24 mouse cellular contexts compared by ENCODE assay signal in the genomic region with DNA sequence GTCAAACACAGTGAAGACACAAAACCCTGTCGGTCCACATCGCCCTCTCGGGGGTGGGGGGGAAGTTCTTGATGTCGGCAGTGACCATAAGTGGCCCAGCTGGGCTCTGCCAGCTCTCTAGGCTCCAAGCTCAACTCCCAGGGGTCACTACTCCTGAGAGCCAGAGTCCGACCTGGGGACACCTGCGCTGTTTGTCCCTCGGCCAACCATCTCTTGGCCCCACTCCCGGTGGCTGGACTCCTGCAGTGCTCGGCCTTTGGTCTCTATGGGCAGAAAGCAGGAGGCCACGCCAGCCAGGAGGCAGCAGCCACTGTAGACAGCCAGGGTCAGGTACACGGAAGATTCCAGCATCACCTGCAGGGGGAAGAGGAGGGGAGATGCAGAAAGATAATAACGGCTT. TPM values are rescaled to one million over a fixed set of nuclear protein-coding genes. Genes with fewer than 3 reads are reported as not detected.
A peak's percentile ranks its signal among the peaks of the same experiment; 100 is the strongest.
DNase-seq lines count a peak whose midpoint lies in the region; ATAC-seq lines count a peak whose summit lies in the region.
"Had no signal": no experiment of that assay in that cellular context is flagged by ENCODE, and none has a peak within 500 bp of the region (broad histone marks: within the 10 kb centered on the region; RNA-seq: fewer than 3 reads in every experiment).

No protein-coding gene starts in this region.

- peak; percentile 28 for DNase-seq in adrenal gland, postnatal 10 days
- no peak for DNase-seq in adrenal gland, postnatal 4 days (ENCODE audit: low spot score in 2 of 2)
- DNase-seq in liver, embryonic 11.5 days (ENCODE audit: low spot score) = no peak
- DNase-seq in cerebellum, postnatal 36 days = peak; percentile 73 to 77
- DNase-seq in kidney, postnatal 4 days = peak; percentile 43 to 61
- no peak for DNase-seq in spleen, postnatal 36 days (ENCODE audit: low spot score in 2 of 2)
- DNase-seq in right cerebral cortex, postnatal 25 days = no peak
- DNase-seq: adrenal gland, adult 8-10 months; gastrocnemius, postnatal 36 days; heart, postnatal 36 days; lung, postnatal 10 days; retina, postnatal 1 day; thymus, postnatal 4 days had no signal

- WGBS in liver, embryonic 16.5 days (ENCODE audit: insufficient replicate concordance) = 59% methylated on average over 12 of the region's 12 CpGs
- 78% methylated on average over 12 of the region's 12 CpGs for WGBS in liver, embryonic 11.5 days

- no peak overlapping the region for H3K4me3 ChIP-seq in liver, embryonic 16.5 days (ENCODE audit: low read depth, low read length)
- H3K4me3 ChIP-seq in liver, embryonic 11.5 days (ENCODE audit: low read depth, low read length) = no peak overlapping the region
- H3K4me3 ChIP-seq: forebrain, embryonic 15.5 days; heart, embryonic 13.5 days; midbrain, embryonic 15.5 days had no signal

- peaks cover 2% of the 10 kb centered on the region for H3K4me1 ChIP-seq in liver, embryonic 16.5 days (ENCODE audit: control insufficient read depth, low read depth, low read length)
- no peaks in the 10 kb centered on the region for H3K4me1 ChIP-seq in liver, embryonic 11.5 days (replicated peaks; ENCODE audit: control insufficient read depth, insufficient read depth, low read length)

- peaks cover 6% of the 10 kb centered on the region; the same call in 1 of the 2 replicates for H3K27me3 ChIP-seq in liver, embryonic 16.5 days (ENCODE audit: control insufficient read depth, insufficient read depth, low read depth, low read length)
- no peaks in the 10 kb centered on the region for H3K27me3 ChIP-seq in liver, embryonic 11.5 days (replicated peaks; ENCODE audit: control insufficient read depth, insufficient read depth, low read length)
- H3K27me3 ChIP-seq: forebrain, embryonic 15.5 days; midbrain, embryonic 15.5 days had no signal

- H3K4me2 ChIP-seq in liver, embryonic 16.5 days (ENCODE audit: low read depth, low read length) = no peak overlapping the region
- H3K4me2 ChIP-seq in liver, embryonic 11.5 days = no peak overlapping the region
- H3K4me2 ChIP-seq: forebrain, embryonic 15.5 days; heart, embryonic 13.5 days; midbrain, embryonic 15.5 days had no signal

- no peaks in the 10 kb centered on the region for H3K36me3 ChIP-seq in liver, embryonic 16.5 days (ENCODE audit: control insufficient read depth, insufficient read depth)
- no peaks in the 10 kb centered on the region for H3K36me3 ChIP-seq in liver, embryonic 11.5 days (ENCODE audit: control insufficient read depth, insufficient read depth, low read length)
- H3K36me3 ChIP-seq: heart, embryonic 13.5 days had no signal

- ATAC-seq in liver, embryonic 16.5 days (ENCODE audit: low read depth) = peak; percentile 58
- no peak for ATAC-seq in liver, embryonic 11.5 days (replicated peaks; ENCODE audit: low FRiP score)
- ATAC-seq: forebrain, embryonic 15.5 days; hindbrain, postnatal 0 days; midbrain, embryonic 15.5 days had no signal

- H3K9ac ChIP-seq in liver, embryonic 16.5 days (ENCODE audit: low read depth, low read length) = no peak overlapping the region
- H3K9ac ChIP-seq in liver, embryonic 11.5 days (ENCODE audit: low read depth, low read length) = no peak overlapping the region
- H3K9ac ChIP-seq: forebrain, embryonic 15.5 days; heart, embryonic 13.5 days; liver, embryonic 14.5 days; midbrain, embryonic 15.5 days had no signal

- H3K27ac ChIP-seq in liver, embryonic 16.5 days (ENCODE audit: low read length) = no peak overlapping the region
- H3K27ac ChIP-seq in liver, embryonic 11.5 days (ENCODE audit: low read depth, low read length) = no peak overlapping the region
- H3K27ac ChIP-seq: forebrain, embryonic 15.5 days; heart, embryonic 13.5 days; hindbrain, postnatal 0 days; liver, embryonic 14.5 days; midbrain, embryonic 15.5 days had no signal

- H3K9me3 ChIP-seq in liver, embryonic 16.5 days (replicated peaks; ENCODE audit: control insufficient read depth, low read length) = no peaks in the 10 kb centered on the region
- H3K9me3 ChIP-seq in liver, embryonic 11.5 days (ENCODE audit: control insufficient read depth, low read length) = no peaks in the 10 kb centered on the region
- H3K9me3 ChIP-seq: forebrain, embryonic 15.5 days; heart, embryonic 13.5 days; midbrain, embryonic 15.5 days had no signal

RNA-seq across cellular contexts. Expression of a gene that starts 24.6 kb away (rescaled TPM):
- not detected for total RNA-seq in adrenal gland, postnatal 10 days (2021)
- 10 to 100 TPM in 1 of 2 experiments, under 1 TPM in 1; 0.51 to 16.1 TPM for total RNA-seq in adrenal gland, postnatal 4 days (2021)
- polyA plus RNA-seq in liver, embryonic 16.5 days (2015; fragmentation: Nextera tagmentation; extraction: Ambion mirVana) = 0.21 TPM in 1 of 2 replicates, not detected in the other
- polyA plus RNA-seq in liver, embryonic 11.5 days (2014; fragmentation: Nextera tagmentation; extraction: Ambion mirVana) = 0.23 TPM in 1 of 2 replicates, not detected in the other
- total RNA-seq: adrenal gland, adult 8-10 months; gastrocnemius, postnatal 36 days; heart, postnatal 36 days; layer of hippocampus, postnatal 25 days; left cerebral cortex, postnatal 25 days; megakaryocyte, adult 5-6 weeks; MEL; neutrophil, adult 5-6 weeks had no signal
- polyA plus RNA-seq: forebrain, embryonic 15.5 days; heart, embryonic 13.5 days; liver, embryonic 14.5 days; midbrain, embryonic 15.5 days had no signal

RNA-seq across cellular contexts. Expression of a gene that starts 34.4 kb away (rescaled TPM):
- 10 to 100 TPM; 14.2 to 20.0 TPM for total RNA-seq in adrenal gland, postnatal 10 days (2021)
- 10 to 100 TPM; 25.0 to 27.4 TPM for total RNA-seq in adrenal gland, postnatal 4 days (2021)
- 6.1 and 6.8 TPM in 2 replicates for polyA plus RNA-seq in liver, embryonic 16.5 days (2015; fragmentation: Nextera tagmentation; extraction: Ambion mirVana)
- polyA plus RNA-seq in liver, embryonic 11.5 days (2014; fragmentation: Nextera tagmentation; extraction: Ambion mirVana) = 16.2 and 17.8 TPM in 2 replicates

RNA-seq across cellular contexts. Expression of a gene that starts 37.1 kb away (rescaled TPM):
- 10 to 100 TPM; 22.8 to 28.8 TPM for total RNA-seq in adrenal gland, postnatal 10 days (2021)
- total RNA-seq in adrenal gland, postnatal 4 days (2021) = 10 to 100 TPM; 40.3 to 41.2 TPM
- polyA plus RNA-seq in liver, embryonic 16.5 days (2015; fragmentation: Nextera tagmentation; extraction: Ambion mirVana) = 2.8 and 3.0 TPM in 2 replicates
- 6.5 and 8.5 TPM in 2 replicates for polyA plus RNA-seq in liver, embryonic 11.5 days (2014; fragmentation: Nextera tagmentation; extraction: Ambion mirVana)

Comparison
In these comparisons a context has a peak if more than half of its experiments do, and no peak if none do; other contexts are left out.
1. DNase-seq: peak in adrenal gland, postnatal 10 days (single experiment), cerebellum, postnatal 36 days (2 of 2) and kidney, postnatal 4 days (2 of 2); none in adrenal gland, postnatal 4 days (0 of 2), liver, embryonic 11.5 days (single experiment), spleen, postnatal 36 days (0 of 2) and right cerebral cortex, postnatal 25 days (single experiment).